31 mouse cellular contexts compared by ENCODE assay signal in genomic region chr11:104646173-104646572, GRCm38 (mm10). TPM values are rescaled to one million over a fixed set of nuclear protein-coding genes. Genes with fewer than 3 reads are reported as not detected.
DNase-seq lines count a peak whose midpoint lies in the region; ATAC-seq and TF ChIP-seq lines count a peak whose summit lies in the region.
"Had no signal": no experiment of that assay in that cellular context is flagged by ENCODE, and none has a peak within 500 bp of the region (broad histone marks: within the 10 kb centered on the region; RNA-seq: fewer than 3 reads in every experiment).

No protein-coding gene starts in this region.

- H3K9ac ChIP-seq in heart, embryonic 12.5 days = no peak overlapping the region
- H3K9ac ChIP-seq in heart, adult 2 months (ENCODE audit: low read depth, low read length) = no peak overlapping the region
- H3K9ac ChIP-seq: hindbrain, embryonic 13.5 days; midbrain, embryonic 15.5 days; stomach, embryonic 15.5 days had no signal

- peaks cover 10% of the 10 kb centered on the region; the same call in 1 of the 2 replicates for H3K4me1 ChIP-seq in heart, embryonic 12.5 days (replicated peaks)
- no peaks in the 10 kb centered on the region for H3K4me1 ChIP-seq in heart, adult 2 months (ENCODE audit: control insufficient read depth, insufficient read depth, low read length)
- H3K4me1 ChIP-seq in megakaryocyte, embryonic 14.5 days = peaks cover 78% of the 10 kb centered on the region
- H3K4me1 ChIP-seq in bone marrow, adult 2 months (ENCODE audit: control insufficient read depth, insufficient read depth, low read length) = peaks cover 10% of the 10 kb centered on the region
- H3K4me1 ChIP-seq: midbrain, embryonic 15.5 days; stomach, embryonic 15.5 days had no signal

- H3K27me3 ChIP-seq in heart, embryonic 12.5 days (replicated peaks) = no peaks in the 10 kb centered on the region
- no peaks in the 10 kb centered on the region for H3K27me3 ChIP-seq in heart, adult 2 months (ENCODE audit: control insufficient read depth, insufficient read depth, low read length)
- H3K27me3 ChIP-seq in megakaryocyte, embryonic 14.5 days (replicated peaks) = no peaks in the 10 kb centered on the region
- H3K27me3 ChIP-seq: hindbrain, embryonic 13.5 days; midbrain, embryonic 15.5 days; stomach, embryonic 15.5 days had no signal

- intact Hi-C loops in heart, adult 2 months (cut with DNase I) = loop anchor here (5.0 kb wide), 1 partner anchor 54 kb away; no protein-coding TSS in a partner anchor
- intact Hi-C loops in left cerebral cortex, postnatal 4 days (cut with DNase I) = no loop called here

- TF ChIP-seq CTCF in heart, adult 2 months (IDR thresholded peaks at IDR 0.05) = no peak
- no peak for TF ChIP-seq CTCF in bone marrow, adult 2 months (IDR thresholded peaks at IDR 0.05; ENCODE audit: control insufficient read depth, insufficient read depth, low read length)

- H3K27ac ChIP-seq in heart, embryonic 12.5 days (ENCODE audit: poor library complexity, severe bottlenecking) = no peak overlapping the region
- no peak overlapping the region for H3K27ac ChIP-seq in heart, adult 2 months
- H3K27ac ChIP-seq in bone marrow, adult 2 months (ENCODE audit: control insufficient read depth, insufficient read depth, low read depth, low read length, poor library complexity) = peak overlapping the region; percentile 18
- H3K27ac ChIP-seq: hindbrain, embryonic 13.5 days; midbrain, embryonic 10.5 days; midbrain, embryonic 15.5 days had no signal

- 0 out of 2 replicates have a peak, but pooled peaks have one; percentile 33 for ATAC-seq in heart, embryonic 12.5 days (ENCODE audit: insufficient number of reproducible peaks, low FRiP score)
- no peak for ATAC-seq in megakaryocyte, adult 5-6 weeks (ENCODE audit: poor library complexity, severe bottlenecking)
- ATAC-seq: CD4-positive, CD25-positive, alpha-beta regulatory T cell, adult 4 months; forebrain, embryonic 16.5 days; intestine, embryonic 16.5 days; lung, postnatal 0 days; midbrain, embryonic 15.5 days had no signal

- 66% methylated on average over 4 of the region's 4 CpGs for WGBS in heart, embryonic 12.5 days
- 82% methylated on average over 4 of the region's 4 CpGs for WGBS in heart, adult 2 months
- 73% methylated on average over 4 of the region's 4 CpGs for WGBS in bone marrow, adult 2 months

- no peak for TF ChIP-seq EP300 in heart, adult 2 months (IDR thresholded peaks at IDR 0.05; ENCODE audit: insufficient read depth, low read depth, low read length)

- H3K4me3 ChIP-seq in heart, embryonic 12.5 days = no peak overlapping the region
- H3K4me3 ChIP-seq in heart, adult 2 months = no peak overlapping the region
- H3K4me3 ChIP-seq in megakaryocyte, embryonic 14.5 days (replicated peaks) = peak overlapping the region; percentile 80
- no peak overlapping the region for H3K4me3 ChIP-seq in bone marrow, adult 2 months (replicated peaks; ENCODE audit: control insufficient read depth, low read depth, low read length)
- H3K4me3 ChIP-seq: erythroblast, embryonic 14.5 days; hindbrain, embryonic 13.5 days; layer of hippocampus, adult 2 months; midbrain, embryonic 10.5 days; midbrain, embryonic 15.5 days; stomach, embryonic 15.5 days had no signal

- no peak for DNase-seq in heart, adult 2 months
- no peak for DNase-seq in left cerebral cortex, postnatal 4 days
- DNase-seq in thymus, postnatal 0 days (ENCODE audit: low spot score) = no peak
- DNase-seq: adrenal gland, adult 8-10 months; cerebellum, adult 8-10 months; cerebellum, postnatal 25 days; heart, postnatal 4 days; kidney, adult 8-10 months; kidney, postnatal 36 days; right cerebral cortex, postnatal 25 days; thymus, adult 18-20 months; thymus, postnatal 36 days had no signal

- H3K36me3 ChIP-seq in heart, embryonic 12.5 days = 0 out of 2 replicates have a peak, but pooled peaks cover 5% of the 10 kb centered on the region
- no peaks in the 10 kb centered on the region for H3K36me3 ChIP-seq in heart, adult 2 months (ENCODE audit: control insufficient read depth, insufficient read depth, low read length)
- H3K36me3 ChIP-seq in megakaryocyte, embryonic 14.5 days (replicated peaks; ENCODE audit: low read length) = peaks cover 79% of the 10 kb centered on the region
- H3K36me3 ChIP-seq: hindbrain, embryonic 13.5 days; midbrain, embryonic 10.5 days; midbrain, embryonic 15.5 days; stomach, embryonic 15.5 days had no signal

- H3K4me2 ChIP-seq in heart, embryonic 12.5 days = no peak overlapping the region
- H3K4me2 ChIP-seq: heart, embryonic 11.5 days; hindbrain, embryonic 13.5 days; midbrain, embryonic 15.5 days; stomach, embryonic 15.5 days had no signal

- peaks cover 4% of the 10 kb centered on the region; the same call in 1 of the 2 replicates for H3K9me3 ChIP-seq in heart, embryonic 12.5 days (replicated peaks)
- no peaks in the 10 kb centered on the region for H3K9me3 ChIP-seq in megakaryocyte, embryonic 14.5 days
- H3K9me3 ChIP-seq: hindbrain, embryonic 13.5 days; midbrain, embryonic 10.5 days; midbrain, embryonic 15.5 days; stomach, embryonic 15.5 days had no signal

- no peaks in the 10 kb centered on the region for H3K79me2 ChIP-seq in heart, adult 2 months (replicated peaks; ENCODE audit: control insufficient read depth, insufficient read depth, low read length)

- no peak for TF ChIP-seq POLR2A in heart, adult 2 months (IDR thresholded peaks at IDR 0.05; ENCODE audit: insufficient read depth, low read depth, low read length)
- no peak for TF ChIP-seq POLR2A in bone marrow, adult 2 months (IDR thresholded peaks at IDR 0.05; ENCODE audit: borderline replicate concordance, control insufficient read depth, low read depth, low read length)

RNA-seq across cellular contexts. Expression of gene Itgb3, which starts 38.4 kb away (rescaled TPM):
- polyA plus RNA-seq in heart, embryonic 12.5 days (2016; fragmentation: Nextera tagmentation; extraction: Ambion mirVana) = 9.6 and 11.9 TPM in 2 replicates
- total RNA-seq in heart, adult 2 months (2021) = 1 to 10 TPM; 2.3 to 8.1 TPM
- polyA plus RNA-seq in heart, adult 2 months (2012; rRNA removed) = 2.7 and 3.6 TPM in 2 replicates
- polyA plus RNA-seq in megakaryocyte, embryonic 14.5 days (2012; ENCODE audit: insufficient read depth, low replicate concordance) = 123 and 181 TPM in 2 replicates
- total RNA-seq in megakaryocyte, adult 5-6 weeks (2015) = 7.1 and 8.6 TPM in 2 replicates
- total RNA-seq in megakaryocyte, adult 5-6 weeks (2017) = 20.6 and 23.8 TPM in 2 replicates
- polyA plus RNA-seq in bone marrow, adult 2 months (2011; ENCODE audit: insufficient read depth, insufficient read length, low replicate concordance, missing spikeins) = 84.3 and 141 TPM in 2 replicates
- 1 to 10 TPM; 4.1 TPM for total RNA-seq in left cerebral cortex, postnatal 4 days (2021)
- 2.8 TPM in 2 replicates for polyA plus RNA-seq in thymus, postnatal 0 days (2015; fragmentation: Nextera tagmentation; extraction: Ambion mirVana)

RNA-seq across cellular contexts. Expression of gene Gm11639, which starts 39.3 kb away (rescaled TPM):
- polyA plus RNA-seq in heart, embryonic 12.5 days (2016; fragmentation: Nextera tagmentation; extraction: Ambion mirVana) = 0.01 TPM in 1 of 2 replicates, not detected in the other
- under 1 TPM; 0.02 to 0.05 TPM for total RNA-seq in heart, adult 2 months (2021)
- not detected in 2 replicates for polyA plus RNA-seq in heart, adult 2 months (2012; rRNA removed)
- not detected in 2 replicates for polyA plus RNA-seq in megakaryocyte, embryonic 14.5 days (2012; ENCODE audit: insufficient read depth, low replicate concordance)
- total RNA-seq in megakaryocyte, adult 5-6 weeks (2015) = not detected in 2 replicates
- not detected in 2 replicates for total RNA-seq in megakaryocyte, adult 5-6 weeks (2017)
- polyA plus RNA-seq in bone marrow, adult 2 months (2011; ENCODE audit: insufficient read depth, insufficient read length, low replicate concordance, missing spikeins) = 0.23 TPM in 1 of 2 replicates, not detected in the other
- total RNA-seq in left cerebral cortex, postnatal 4 days (2021) = under 1 TPM; 0.79 to 0.96 TPM
- 0.03 TPM in 2 replicates for polyA plus RNA-seq in thymus, postnatal 0 days (2015; fragmentation: Nextera tagmentation; extraction: Ambion mirVana)
- polyA plus RNA-seq: erythroblast, embryonic 14.5 days; forebrain, embryonic 11.5 days; gonadal fat pad, adult 2 months; macrophage; midbrain, embryonic 10.5 days; neural tube, embryonic 11.5 days had no signal
